Comparison of ENCODE assay signal across 9 mouse cellular contexts in genomic region chr12:40199795-40200402, GRCm38 (mm10). TPM values are rescaled to one million over a fixed set of nuclear protein-coding genes. Genes with fewer than 3 reads are reported as not detected.
DNase-seq lines count a peak whose midpoint lies in the region; ATAC-seq and TF ChIP-seq lines count a peak whose summit lies in the region.
"Had no signal": no experiment of that assay in that cellular context is flagged by ENCODE, and none has a peak within 500 bp of the region (broad histone marks: within the 10 kb centered on the region; RNA-seq: fewer than 3 reads in every experiment).

No protein-coding gene starts in this region.

- no peak for TF ChIP-seq POLR2A in heart, adult 2 months (IDR thresholded peaks at IDR 0.05; ENCODE audit: insufficient read depth, low read depth, low read length)
- TF ChIP-seq POLR2A in kidney, adult 2 months (IDR thresholded peaks at IDR 0.05; ENCODE audit: low read depth, low read length), result no peak

- H3K27ac ChIP-seq in heart, adult 2 months, result peak overlapping the region; percentile 94
- no peak overlapping the region for H3K27ac ChIP-seq in kidney, adult 2 months (ENCODE audit: insufficient read depth, low read depth, low read length)
- H3K27ac ChIP-seq in limb, embryonic 11.5 days (replicated peaks; ENCODE audit: low read depth, low read length), result no peak overlapping the region
- no peak overlapping the region for H3K27ac ChIP-seq in stomach, postnatal 0 days (replicated peaks)

- H3K4me1 ChIP-seq in heart, adult 2 months (ENCODE audit: control insufficient read depth, insufficient read depth, low read length), result no peaks in the 10 kb centered on the region
- no peaks in the 10 kb centered on the region for H3K4me1 ChIP-seq in kidney, adult 2 months (ENCODE audit: control insufficient read depth, insufficient read depth, low read length)
- H3K4me1 ChIP-seq in limb, embryonic 11.5 days (ENCODE audit: control insufficient read depth, insufficient read depth, low read length), result no peaks in the 10 kb centered on the region
- no peaks in the 10 kb centered on the region for H3K4me1 ChIP-seq in stomach, postnatal 0 days (replicated peaks; ENCODE audit: control insufficient read depth, insufficient read depth)

- TF ChIP-seq CTCF in heart, adult 2 months (IDR thresholded peaks at IDR 0.05), result peak; percentile 99
- TF ChIP-seq CTCF in kidney, adult 2 months (conservative IDR thresholded peaks at IDR 0.05; ENCODE audit: insufficient read depth, insufficient read length, low read depth, low read length), result peak; percentile 77
- peak; percentile 91 for TF ChIP-seq CTCF in stomach, postnatal 0 days (IDR thresholded peaks at IDR 0.05; ENCODE audit: low read depth)

- H3K9ac ChIP-seq in heart, adult 2 months (ENCODE audit: low read depth, low read length), result no peak overlapping the region
- no peak overlapping the region for H3K9ac ChIP-seq in limb, embryonic 11.5 days (ENCODE audit: low read length)
- no peak overlapping the region for H3K9ac ChIP-seq in stomach, postnatal 0 days (ENCODE audit: low read length)

- WGBS in heart, adult 2 months, result 33% methylated on average over 7 of the region's 7 CpGs
- WGBS in kidney, adult 2 months, result 48% methylated on average over 7 of the region's 7 CpGs
- 47% methylated on average over 7 of the region's 7 CpGs for WGBS in limb, embryonic 11.5 days
- WGBS in stomach, postnatal 0 days, result 40% methylated on average over 7 of the region's 7 CpGs

- TF ChIP-seq EP300 in heart, adult 2 months (IDR thresholded peaks at IDR 0.05; ENCODE audit: insufficient read depth, low read depth, low read length), result peak; percentile 62; the same call in 1 of the 2 replicates
- no peak for TF ChIP-seq EP300 in stomach, postnatal 0 days (optimal IDR thresholded peaks at IDR 0.05)

- no peak overlapping the region for H3K4me3 ChIP-seq in heart, adult 2 months
- H3K4me3 ChIP-seq in kidney, adult 2 months (ENCODE audit: insufficient read depth, low read depth, low read length), result no peak overlapping the region
- no peak overlapping the region for H3K4me3 ChIP-seq in limb, embryonic 11.5 days (ENCODE audit: low read depth, low read length)
- H3K4me3 ChIP-seq in stomach, postnatal 0 days (ENCODE audit: low read depth, low read length), result no peak overlapping the region

- peak; percentile 72 for DNase-seq in 416B (ENCODE audit: low read depth)
- peak; percentile 64 to 89 for DNase-seq in adrenal gland, adult (ENCODE audit: inconsistent age in 2 of 2, low spot score in 1 of 2)
- DNase-seq in embryo, embryonic 9.5 days (ENCODE audit: extremely low spot score), result peak; percentile 59
- peak; percentile 65 to 68 for DNase-seq in heart, adult 2 months
- peak; percentile 67 for DNase-seq in kidney, adult 2 months
- DNase-seq in limb, embryonic 11.5 days (ENCODE audit: low spot score), result peak; percentile 76
- DNase-seq in natural killer cell, adult 2 months (ENCODE audit: low spot score in 2 of 2), result peak; percentile 47 to 62
- DNase-seq in stomach, postnatal 0 days (ENCODE audit: low spot score), result peak; percentile 58

- H3K36me3 ChIP-seq in heart, adult 2 months (ENCODE audit: control insufficient read depth, insufficient read depth, low read length), result peaks cover 21% of the 10 kb centered on the region
- peaks cover 10% of the 10 kb centered on the region for H3K36me3 ChIP-seq in kidney, adult 2 months (ENCODE audit: control insufficient read depth, insufficient read depth, low read length)
- H3K36me3 ChIP-seq in limb, embryonic 11.5 days (ENCODE audit: control insufficient read depth, insufficient read depth, low read length), result peaks cover 4% of the 10 kb centered on the region
- H3K36me3 ChIP-seq in stomach, postnatal 0 days (ENCODE audit: control insufficient read depth, insufficient read depth, low read length), result peaks cover 10% of the 10 kb centered on the region

- no peak for ATAC-seq in limb, embryonic 11.5 days (ENCODE audit: insufficient number of reproducible peaks, low FRiP score, low TSS enrichment, low read depth)
- peak; percentile 49; the same call in 1 of the 2 replicates for ATAC-seq in stomach, postnatal 0 days (ENCODE audit: low FRiP score, low TSS enrichment)

- H3K79me2 ChIP-seq in heart, adult 2 months (replicated peaks; ENCODE audit: control insufficient read depth, insufficient read depth, low read length), result no peaks in the 10 kb centered on the region

- intact Hi-C loops in heart, adult 2 months (cut with DNase I), result loop anchor here (1.0 to 10.0 kb wide), 2 partner anchors 23 to 485 kb away; no protein-coding TSS in a partner anchor

- no peaks in the 10 kb centered on the region for H3K9me3 ChIP-seq in limb, embryonic 11.5 days (ENCODE audit: control insufficient read depth, low read length)
- H3K9me3 ChIP-seq in stomach, postnatal 0 days (ENCODE audit: control insufficient read depth, low read length), result no peaks in the 10 kb centered on the region

- H3K4me2 ChIP-seq in limb, embryonic 11.5 days (ENCODE audit: low read depth, severe bottlenecking), result no peak overlapping the region
- H3K4me2 ChIP-seq in stomach, postnatal 0 days (replicated peaks; ENCODE audit: low read depth), result no peak overlapping the region

- no peaks in the 10 kb centered on the region for H3K27me3 ChIP-seq in heart, adult 2 months (ENCODE audit: control insufficient read depth, insufficient read depth, low read length)
- no peaks in the 10 kb centered on the region for H3K27me3 ChIP-seq in kidney, adult 2 months (replicated peaks; ENCODE audit: control insufficient read depth, insufficient read depth, low read length)
- no peaks in the 10 kb centered on the region for H3K27me3 ChIP-seq in limb, embryonic 11.5 days (ENCODE audit: control insufficient read depth, insufficient read depth, low read length)
- H3K27me3 ChIP-seq in stomach, postnatal 0 days (ENCODE audit: control insufficient read depth, insufficient read depth, low read length), result no peaks in the 10 kb centered on the region

RNA-seq across cellular contexts. Expression of gene Lsmem1, which starts 0.6 kb away (rescaled TPM):
- 10 to 100 TPM; 43.2 to 45.4 TPM for total RNA-seq in heart, adult 2 months (2021)
- 22.2 and 39.4 TPM in 2 replicates for polyA plus RNA-seq in heart, adult 2 months (2012; rRNA removed)
- polyA plus RNA-seq in kidney, adult 2 months (2012; rRNA removed), result 0.20 TPM in 1 of 2 replicates, not detected in the other
- not detected in 2 replicates for polyA plus RNA-seq in limb, embryonic 11.5 days (2014; fragmentation: Nextera tagmentation; extraction: Ambion mirVana)
- 0.11 TPM in 1 of 2 replicates, not detected in the other for polyA plus RNA-seq in stomach, postnatal 0 days (2015; fragmentation: Nextera tagmentation; extraction: Ambion mirVana)
- polyA plus RNA-seq: stomach, embryonic 14.5 days had no signal

RNA-seq across cellular contexts. Expression of gene Ifrd1, which starts 48.4 kb away (rescaled TPM):
- total RNA-seq in heart, adult 2 months (2021), result 10 to 100 TPM; 85.1 to 87.6 TPM
- polyA plus RNA-seq in heart, adult 2 months (2012; rRNA removed), result 14.1 and 34.8 TPM in 2 replicates
- polyA plus RNA-seq in kidney, adult 2 months (2012; rRNA removed), result 7.9 and 8.2 TPM in 2 replicates
- polyA plus RNA-seq in limb, embryonic 11.5 days (2014; fragmentation: Nextera tagmentation; extraction: Ambion mirVana), result 135 and 137 TPM in 2 replicates
- 122 TPM in 2 replicates for polyA plus RNA-seq in stomach, postnatal 0 days (2015; fragmentation: Nextera tagmentation; extraction: Ambion mirVana)

Comparison
In these comparisons a context has a peak if more than half of its experiments do, and no peak if none do; other contexts are left out.
1. RNA of gene Lsmem1, which starts 0.6 kb away (polyA plus RNA-seq): 22.2 to 39.4 TPM in heart, adult 2 months; 0.20 TPM in kidney, adult 2 months, not detected in limb, embryonic 11.5 days and 0.11 TPM in stomach, postnatal 0 days; every median in the first group is over 10 times any median in the second.
2. Peak in every context shown above with its lines, with median percentiles within 50 percentile points of each other: DNase-seq and CTCF ChIP-seq.